Mouse (Mus musculus): ENCODE measurements around the gene Ndufc2.

DNA sequence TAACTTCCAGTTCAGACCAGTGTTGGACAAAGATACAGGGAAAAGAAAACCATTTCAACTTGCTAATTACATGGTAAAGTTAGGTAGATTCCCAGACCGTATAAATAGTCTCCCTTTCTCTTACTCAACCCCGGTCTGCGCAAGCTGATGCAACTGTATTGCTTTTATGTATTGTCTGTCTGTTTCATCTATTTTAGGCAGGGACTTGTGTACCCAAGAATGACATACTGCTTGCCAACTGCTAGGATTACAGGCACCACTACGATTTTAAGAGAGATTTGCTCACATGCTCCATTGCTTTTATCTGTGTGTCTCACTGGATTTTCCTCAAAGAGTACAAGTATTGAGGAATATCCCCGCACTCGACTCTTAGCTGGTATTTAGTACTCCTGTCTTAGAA, 860 bp upstream of the Ndufc2 start:
- TF ChIP-seq CTCF (IDR thresholded peaks at IDR 0.05; ENCODE audit: control insufficient read depth, insufficient read depth, insufficient replicate concordance, low read depth, low read length) (no peak), POLR2A (IDR thresholded peaks at IDR 0.05; ENCODE audit: control insufficient read depth, low read depth, low read length) (no peak)

All from testis, adult 2 months (tissue).